Mouse (Mus musculus) layer of hippocampus, postnatal 10 days (tissue): ENCODE results near the gene Lmo1. TPM values are rescaled to one million over a fixed set of nuclear protein-coding genes. Genes with fewer than 3 reads are reported as not detected.

Source experiments
- DNase-seq, 2 experiments: peaks; one replicate each; pipeline ENCODE4 v3.0.0; 2021; ENCODE audit warnings: low spot score in 2 of 2
- total RNA-seq, 2 experiments: library from RNA; stranded (reverse); gene quantifications; 2 replicates each; pipeline ENCODE4 v1.2.3; 2021

The Lmo1 gene
- total RNA-seq, 2 experiments from 2014 or later: 74.5 to 79.0 TPM

GRCm38 (mm10) chr7:109175670-109176625 is 941 bp upstream of the Lmo1 start:
- DNase-seq: no peak

- DNase-seq: peak; percentile 55 to 71
These were observed 564 bp downstream of the Lmo1 start for GRCm38 (mm10) chr7:109174337-109174948.

GRCm38 (mm10) chr7:109171874-109172273 is 3.1 kb downstream of the Lmo1 start:
- DNase-seq: no peak

GRCm38 (mm10) chr7:109170441-109170820 is 4.6 kb downstream of the Lmo1 start:
- DNase-seq: peak; percentile 92 to 94

GRCm38 (mm10) chr7:109169505-109170440 is 5.2 kb downstream of the Lmo1 start:
- DNase-seq: peak in 1 of 2 experiments; percentile 54

- no peak for DNase-seq
These were observed 6.3 kb downstream of the Lmo1 start for GRCm38 (mm10) chr7:109168716-109169115.

GRCm38 (mm10) chr7:109165931-109166585 is 8.9 kb downstream of the Lmo1 start:
- no peak for DNase-seq

GRCm38 (mm10) chr7:109154331-109154730 is 20.7 kb downstream of the Lmo1 start:
- DNase-seq: no peak

- DNase-seq: no peak
These were observed 21.5 kb downstream of the Lmo1 start for GRCm38 (mm10) chr7:109153538-109153937.

GRCm38 (mm10) chr7:109151088-109151487 is 23.9 kb downstream of the Lmo1 start:
- DNase-seq: peak; percentile 48 to 57

GRCm38 (mm10) chr7:109145211-109145610 is 29.8 kb downstream of the Lmo1 start:
- no peak for DNase-seq

- DNase-seq: no peak
These were observed 30.3 kb downstream of the Lmo1 start for GRCm38 (mm10) chr7:109144705-109145104.

- no peak for DNase-seq
These were observed 32.4 kb downstream of the Lmo1 start for GRCm38 (mm10) chr7:109142564-109142963.

- DNase-seq: no peak
These were observed 33.3 kb downstream of the Lmo1 start for GRCm38 (mm10) chr7:109141753-109142152.

GRCm38 (mm10) chr7:109141054-109141453 is 34.0 kb downstream of the Lmo1 start:
- DNase-seq: no peak

- DNase-seq: peak; percentile 92 to 93
These were observed 35.6 kb downstream of the Lmo1 start for GRCm38 (mm10) chr7:109139405-109139804.

GRCm38 (mm10) chr7:109137441-109137840 is 37.6 kb downstream of the Lmo1 start:
- no peak for DNase-seq

GRCm38 (mm10) chr7:109131565-109131964 is 43.4 kb downstream of the Lmo1 start:
- DNase-seq: no peak

- no peak for DNase-seq
These were observed 44.9 kb downstream of the Lmo1 start for GRCm38 (mm10) chr7:109129946-109130686.

- DNase-seq: no peak
These were observed 45.6 kb downstream of the Lmo1 start for GRCm38 (mm10) chr7:109129442-109129841.
